ENCODE assay signal across 8 mouse cellular contexts in the genomic region with DNA sequence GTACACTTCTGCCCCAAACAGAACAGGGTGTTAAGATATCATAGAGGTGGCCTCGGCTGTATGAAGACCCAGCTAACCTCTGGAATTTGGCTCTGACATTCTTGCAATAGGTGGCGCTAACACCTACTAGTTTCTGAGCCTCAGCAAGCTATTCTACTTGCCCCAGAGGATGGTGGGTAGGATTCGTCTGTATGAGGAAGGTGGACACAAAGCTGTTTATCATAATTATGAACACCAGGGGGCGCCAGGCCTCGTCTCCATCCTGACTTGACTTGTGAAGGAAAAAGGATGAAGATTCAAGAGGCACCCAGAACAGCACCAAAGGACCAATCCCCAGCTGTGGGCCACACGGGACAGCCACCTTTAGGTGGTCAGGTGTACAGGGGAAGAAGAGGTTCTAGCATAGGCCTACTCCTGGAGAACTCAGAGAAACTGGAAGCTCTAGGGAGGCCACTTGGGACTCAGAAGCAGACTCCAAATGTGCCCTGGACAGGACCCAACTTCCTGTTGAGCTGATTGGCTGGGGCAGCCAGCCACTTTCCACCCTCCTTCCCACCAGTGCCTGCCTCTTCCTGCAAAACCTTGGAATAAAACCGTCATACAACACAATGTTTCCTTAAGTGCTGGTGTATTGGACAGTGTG. TPM values are rescaled to one million over a fixed set of nuclear protein-coding genes. Genes with fewer than 3 reads are reported as not detected.
DNase-seq lines count a peak whose midpoint lies in the region; ATAC-seq lines count a peak whose summit lies in the region.

No protein-coding gene starts in this region.

- H3K4me1 ChIP-seq in midbrain, embryonic 10.5 days: no peaks in the 10 kb centered on the region
- no peaks in the 10 kb centered on the region for H3K4me1 ChIP-seq in midbrain, embryonic 13.5 days (replicated peaks)
- H3K4me1 ChIP-seq in liver, embryonic 12.5 days: no peaks in the 10 kb centered on the region

- no peak overlapping the region for H3K9ac ChIP-seq in midbrain, embryonic 13.5 days (replicated peaks)
- H3K9ac ChIP-seq in liver, embryonic 12.5 days: no peak overlapping the region

- no peaks in the 10 kb centered on the region for H3K27me3 ChIP-seq in midbrain, embryonic 10.5 days (ENCODE audit: low read depth, poor library complexity, severe bottlenecking)
- H3K27me3 ChIP-seq in midbrain, embryonic 13.5 days: no peaks in the 10 kb centered on the region
- no peaks in the 10 kb centered on the region for H3K27me3 ChIP-seq in liver, embryonic 12.5 days (replicated peaks)

- no peak overlapping the region for H3K27ac ChIP-seq in midbrain, embryonic 10.5 days (replicated peaks)
- H3K27ac ChIP-seq in midbrain, embryonic 13.5 days: no peak overlapping the region
- no peak overlapping the region for H3K27ac ChIP-seq in liver, embryonic 12.5 days

- WGBS in midbrain, embryonic 10.5 days: 48% methylated on average over 7 of the region's 7 CpGs
- WGBS in midbrain, embryonic 13.5 days: 50% methylated on average over 7 of the region's 7 CpGs
- 17% methylated on average over 7 of the region's 7 CpGs for WGBS in liver, embryonic 12.5 days (ENCODE audit: insufficient replicate concordance)

- H3K4me3 ChIP-seq in midbrain, embryonic 10.5 days: no peak overlapping the region
- no peak overlapping the region for H3K4me3 ChIP-seq in midbrain, embryonic 13.5 days (replicated peaks)
- no peak overlapping the region for H3K4me3 ChIP-seq in liver, embryonic 12.5 days

- no peaks in the 10 kb centered on the region for H3K9me3 ChIP-seq in midbrain, embryonic 10.5 days (replicated peaks)
- H3K9me3 ChIP-seq in midbrain, embryonic 13.5 days: no peaks in the 10 kb centered on the region
- no peaks in the 10 kb centered on the region for H3K9me3 ChIP-seq in liver, embryonic 12.5 days (replicated peaks)

- H3K36me3 ChIP-seq in midbrain, embryonic 10.5 days: no peaks in the 10 kb centered on the region
- H3K36me3 ChIP-seq in midbrain, embryonic 13.5 days: no peaks in the 10 kb centered on the region
- no peaks in the 10 kb centered on the region for H3K36me3 ChIP-seq in liver, embryonic 12.5 days

- no peak; the same call in 1 of the 2 replicates for ATAC-seq in midbrain, embryonic 13.5 days
- ATAC-seq in liver, embryonic 12.5 days: peak; percentile 35; the same call in 1 of the 2 replicates

- no peak overlapping the region for H3K4me2 ChIP-seq in midbrain, embryonic 13.5 days (replicated peaks)
- no peak overlapping the region for H3K4me2 ChIP-seq in liver, embryonic 12.5 days

- DNase-seq in midbrain, embryonic 10.5 days (ENCODE audit: low spot score): peak; percentile 54
- peak; percentile 91 for DNase-seq in ZHBTc4 (ENCODE audit: low read depth, low spot score)
- DNase-seq in embryo, embryonic 11 days: peak; percentile 50
- DNase-seq in heart, postnatal 4 days: peak; percentile 71
- peak; percentile 75 for DNase-seq in retina, postnatal 1 day
- DNase-seq in thymus, postnatal 4 days: peak; percentile 82

RNA-seq across cellular contexts. Expression of a gene that starts 32.3 kb away (rescaled TPM):
- 9.0 and 10.5 TPM in 2 replicates for polyA plus RNA-seq in midbrain, embryonic 10.5 days (2016; fragmentation: Nextera tagmentation; extraction: Ambion mirVana)
- 6.3 and 7.0 TPM in 2 replicates for polyA plus RNA-seq in midbrain, embryonic 13.5 days (2015; fragmentation: Nextera tagmentation; extraction: Ambion mirVana)
- 10 to 100 TPM; 49.5 to 50.6 TPM for total RNA-seq in heart, postnatal 4 days (2021)
- 2.8 and 3.4 TPM in 2 replicates for polyA plus RNA-seq in liver, embryonic 12.5 days (2016; fragmentation: Nextera tagmentation; extraction: Ambion mirVana)
